Mouse (Mus musculus) intestine, postnatal 0 days (tissue): ENCODE measurements around the gene Ftl1. TPM values are rescaled to one million over a fixed set of nuclear protein-coding genes. Genes with fewer than 3 reads are reported as not detected.

ENCODE experiments used
- ATAC-seq: fragments of 200-750 bp; cut with Nextera tagmentation; 2 replicates; pipeline ENCODE4 v1.8.0; 2017; ENCODE audit warnings: mild to moderate bottlenecking, moderate TSS enrichment, moderate library complexity
- H3K27ac ChIP-seq: fragments of 300-500 bp; sonication (generic); 2 replicates; pipeline ENCODE4 v1.5.1; 2014; ENCODE audit warnings: mild to moderate bottlenecking, low read depth, low read length, moderate library complexity
- H3K27me3 ChIP-seq: fragments of 300-500 bp; sonication (generic); replicated peaks from 2 replicates; pipeline ENCODE4 v1.6.1; 2014; ENCODE audit warnings: low read length, mixed read lengths; ENCODE audit not compliant: control insufficient read depth, insufficient read depth
- H3K36me3 ChIP-seq: fragments of 300-500 bp; sonication (generic); 2 replicates; pipeline ENCODE4 v1.6.1; 2014; ENCODE audit warnings: mild to moderate bottlenecking, moderate library complexity; ENCODE audit not compliant: control insufficient read depth, insufficient read depth
- H3K4me1 ChIP-seq: fragments of 300-500 bp; sonication (generic); replicated peaks from 2 replicates; pipeline ENCODE4 v1.6.1; 2014; ENCODE audit warnings: antibody characterized with exemption, low read length, mixed read lengths; ENCODE audit not compliant: control insufficient read depth, insufficient read depth
- H3K4me2 ChIP-seq: fragments of 300-500 bp; sonication (generic); replicated peaks from 2 replicates; pipeline ENCODE4 v1.6.1; 2014; ENCODE audit warnings: low read depth, mild to moderate bottlenecking, moderate library complexity
- H3K4me3 ChIP-seq: fragments of 300-500 bp; sonication (generic); 2 replicates; pipeline ENCODE4 v1.5.1; 2014; ENCODE audit warnings: low read depth, low read length
- H3K9ac ChIP-seq: fragments of 300-500 bp; sonication (generic); 2 replicates; pipeline ENCODE4 v1.6.1; 2014; ENCODE audit warnings: mild to moderate bottlenecking, low read depth, low read length
- H3K9me3 ChIP-seq: fragments of 300-500 bp; sonication (generic); 2 replicates; pipeline ENCODE4 v1.6.1; 2016; ENCODE audit warnings: mixed run types; ENCODE audit not compliant: control insufficient read depth
- CTCF ChIP-seq: sonication (generic); IDR thresholded peaks from 2 replicates; pipeline ENCODE4 v1.5.1; 2016; ENCODE audit warnings: low read depth, mild to moderate bottlenecking, control low read depth, antibody characterized with exemption, moderate library complexity
- WGBS: fragments of 180-500 bp; shearing (Covaris S2); extraction: QIAGEN DNeasy Blood & Tissue Kit; methylation state at CpG from one replicate; pipeline ENCODE4 v1.1.7; 2014; 5-methylcytosine and 5-hydroxymethylcytosine counted together
- polyA plus RNA-seq: library from polyadenylated mRNA; unstranded; fragments of >200 nt; fragmentation: Nextera tagmentation; extraction: Ambion mirVana; gene quantifications from 2 replicates; pipeline ENCODE4 v1.2.1, GENCODE M21; 2015

Gene Ftl1
- polyA plus RNA-seq, 1 experiment from 2014 or later: 14,059 TPM

GRCm38 (mm10) chr7:45457204-45458060 lies 2.3 kb downstream of the Ftl1 start:
- Histone ChIP-seq H3K36me3 (peaks cover 41% of the 10 kb centered on the region), H3K4me3 (peak overlapping the region; percentile 74), H3K9me3 (no peaks in the 10 kb centered on the region), H3K4me2 (peak overlapping the region; percentile 73), H3K4me1 (0 out of 2 replicates have a peak, but pooled peaks cover 9% of the 10 kb centered on the region), H3K27me3 (no peaks in the 10 kb centered on the region), H3K9ac (peak overlapping the region; percentile 57), H3K27ac (peak overlapping the region; percentile 94)
- WGBS: 32% methylated on average over 9 of the region's 10 CpGs
- no peak for TF ChIP-seq CTCF
- peak; percentile 29 for ATAC-seq

GRCm38 (mm10) chr7:45456721-45457203 lies 2.9 kb downstream of the Ftl1 start:
- H3K9ac ChIP-seq: peak overlapping the region; percentile 57
- H3K4me3 ChIP-seq: 0 out of 2 replicates have a peak overlapping the region, but pooled peaks have one; percentile 74
- no peaks in the 10 kb centered on the region for H3K9me3 ChIP-seq
- H3K36me3 ChIP-seq: peaks cover 47% of the 10 kb centered on the region
- 36% methylated on average over 9 of the region's 9 CpGs for WGBS
- no peak for ATAC-seq
- H3K27ac ChIP-seq: peak overlapping the region; percentile 94
- TF ChIP-seq CTCF: no peak
- H3K4me1 ChIP-seq: 0 out of 2 replicates have a peak, but pooled peaks cover 7% of the 10 kb centered on the region
- peak overlapping the region; percentile 73 for H3K4me2 ChIP-seq
- no peaks in the 10 kb centered on the region for H3K27me3 ChIP-seq

DNA sequence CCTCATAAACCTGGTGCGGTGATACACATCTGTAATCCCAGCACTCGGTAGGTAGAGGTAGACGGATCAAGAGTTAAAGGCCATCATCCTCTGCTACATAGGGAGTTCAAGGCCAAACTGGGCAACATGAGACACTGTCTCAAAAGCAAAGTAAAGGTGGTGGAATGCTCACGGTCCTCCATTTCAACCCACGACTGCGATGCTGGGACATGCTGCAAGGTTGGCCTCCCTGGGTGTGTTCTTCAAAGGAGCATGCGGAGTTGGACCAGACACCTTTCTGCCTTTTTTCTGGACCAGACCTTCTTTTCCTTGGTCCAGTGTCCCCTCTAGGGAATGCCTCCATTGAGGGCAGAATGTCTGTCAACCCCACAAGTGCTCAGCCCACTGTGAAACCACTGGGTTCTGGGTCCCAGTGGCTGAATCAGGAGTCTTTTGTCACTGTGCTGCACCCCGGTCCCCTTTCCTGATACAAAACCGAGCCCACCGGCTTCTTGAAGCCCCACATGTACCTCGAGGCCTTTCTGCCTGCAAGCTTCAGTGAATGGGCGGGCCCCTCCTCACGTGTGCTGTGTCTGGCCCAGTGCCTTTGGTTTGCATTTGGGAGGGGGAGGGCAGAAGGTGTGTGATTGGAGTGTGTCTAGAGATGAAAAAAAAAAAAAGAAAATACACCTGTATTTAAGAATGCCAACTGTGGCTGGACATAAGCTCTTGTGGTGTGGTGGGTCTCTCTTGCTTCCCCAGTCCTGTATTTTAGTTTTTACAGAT lies 3.6 kb downstream of the Ftl1 start:
- ATAC-seq: no peak
- Histone ChIP-seq H3K9me3 (no peaks in the 10 kb centered on the region), H3K9ac (no peak overlapping the region; the same call in 1 of the 2 replicates), H3K4me1 (0 out of 2 replicates have a peak, but pooled peaks cover 6% of the 10 kb centered on the region), H3K4me2 (no peak overlapping the region), H3K27me3 (no peaks in the 10 kb centered on the region), H3K4me3 (no peak overlapping the region), H3K27ac (peak overlapping the region; percentile 94; the same call in 1 of the 2 replicates), H3K36me3 (peaks cover 50% of the 10 kb centered on the region)
- no peak for TF ChIP-seq CTCF
- WGBS: 76% methylated on average over 13 of the region's 13 CpGs

DNA sequence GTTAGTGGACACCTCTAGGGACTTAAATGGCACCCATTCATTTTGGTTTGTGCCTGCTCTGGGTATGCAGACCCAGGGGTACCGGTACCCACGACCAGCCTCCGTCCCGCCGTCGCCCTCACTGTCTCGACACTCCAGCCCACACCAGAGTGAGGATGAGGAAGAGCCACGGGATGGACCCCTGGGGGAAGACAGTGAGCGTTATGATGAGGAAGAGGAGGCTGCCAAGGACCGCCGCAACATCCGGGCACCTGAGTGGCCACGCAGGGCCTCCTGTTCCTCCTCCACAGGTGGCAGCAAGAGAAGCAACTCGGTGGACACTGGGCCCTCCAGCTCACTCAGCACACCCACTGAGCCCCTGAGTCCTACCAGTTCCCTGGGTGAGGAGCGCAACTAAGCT lies 4.7 kb downstream of the Ftl1 start:
- Histone ChIP-seq H3K4me2 (no peak overlapping the region), H3K9ac (no peak overlapping the region), H3K27ac (no peak overlapping the region), H3K4me1 (no peaks in the 10 kb centered on the region), H3K27me3 (no peaks in the 10 kb centered on the region), H3K9me3 (no peaks in the 10 kb centered on the region), H3K36me3 (peaks cover 52% of the 10 kb centered on the region), H3K4me3 (no peak overlapping the region)
- no peak for TF ChIP-seq CTCF
- WGBS: 91% methylated on average over 15 of the region's 15 CpGs
- no peak for ATAC-seq

DNA sequence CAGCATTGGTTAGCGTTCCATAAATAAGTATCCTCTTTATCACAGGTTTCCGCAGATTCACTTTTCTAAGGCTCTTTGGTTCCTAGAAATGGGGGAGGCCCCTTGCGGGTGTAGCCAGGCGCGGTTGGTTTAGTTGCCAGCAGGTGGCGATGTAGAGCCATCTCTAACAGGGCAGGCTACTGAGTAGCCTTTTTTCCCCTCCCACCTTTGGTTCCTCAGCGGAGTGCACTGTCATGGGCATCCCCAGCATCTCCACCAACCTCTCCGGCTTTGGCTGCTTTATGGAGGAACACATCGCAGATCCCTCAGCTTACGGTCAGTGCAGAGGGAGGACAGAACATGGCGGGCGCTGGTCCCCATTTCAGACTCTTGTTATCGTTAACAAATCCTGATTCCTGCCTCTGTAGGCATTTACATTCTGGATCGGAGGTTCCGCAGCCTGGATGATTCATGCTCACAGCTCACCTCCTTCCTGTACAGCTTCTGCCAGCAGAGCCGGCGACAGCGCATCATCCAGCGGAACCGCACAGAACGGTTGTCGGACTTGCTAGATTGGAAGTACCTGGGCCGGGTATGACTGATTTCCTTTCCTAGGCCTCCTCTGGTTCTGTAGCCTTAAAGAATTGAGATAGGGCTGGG lies 8.2 kb downstream of the Ftl1 start:
- TF ChIP-seq CTCF: peak; percentile 92
- 56% methylated on average over 23 of the region's 23 CpGs for WGBS
- H3K4me3 ChIP-seq: no peak overlapping the region
- no peaks in the 10 kb centered on the region for H3K9me3 ChIP-seq
- peaks cover 37% of the 10 kb centered on the region; the same call in 1 of the 2 replicates for H3K36me3 ChIP-seq
- no peaks in the 10 kb centered on the region for H3K27me3 ChIP-seq
- H3K27ac ChIP-seq: no peak overlapping the region
- H3K9ac ChIP-seq: no peak overlapping the region
- H3K4me2 ChIP-seq: no peak overlapping the region
- peak; percentile 51 for ATAC-seq
- H3K4me1 ChIP-seq: no peaks in the 10 kb centered on the region
